Mouse (Mus musculus) megakaryocyte, embryonic 14.5 days (primary cell): ENCODE measurements around the gene Ctf2.

ENCODE experiments used
- FLI1 ChIP-seq: IDR thresholded peaks from 2 replicates; pipeline ENCODE4 v1.6.1; 2012; ENCODE audit warnings: low read length, inconsistent platforms, mixed read lengths
- GATA1 ChIP-seq: IDR thresholded peaks from 3 replicates; pipeline ENCODE4 v1.6.1; 2012; ENCODE audit warnings: mixed read lengths, low read length, inconsistent platforms, borderline replicate concordance

- no peak for TF ChIP-seq GATA1
- no peak for TF ChIP-seq FLI1
Measured at GRCm38 (mm10) chr7:127698986-127699385, 33.0 kb downstream of the Ctf2 start.
